Mouse (Mus musculus) limb, embryonic 10.5 days (tissue): ENCODE results near the gene Gm10271. TPM values are rescaled to one million over a fixed set of nuclear protein-coding genes. Genes with fewer than 3 reads are reported as not detected.

ENCODE experiments used
- DNase-seq: peaks from one replicate; pipeline ENCODE4 v3.0.0-alpha.2; 2017; ENCODE audit warnings: low spot score
- H3K27ac ChIP-seq: fragments of 300-500 bp; sonication (generic); 2 replicates; pipeline ENCODE4 v1.5.1; 2016; ENCODE audit warnings: mild to moderate bottlenecking
- H3K27me3 ChIP-seq: fragments of 300-500 bp; sonication (generic); 2 replicates; pipeline ENCODE4 v1.6.1; 2016; ENCODE audit warnings: low read depth, mild to moderate bottlenecking; ENCODE audit not compliant: poor library complexity, severe bottlenecking
- H3K36me3 ChIP-seq: fragments of 300-500 bp; sonication (generic); 2 replicates; pipeline ENCODE4 v1.6.1; 2016; ENCODE audit warnings: mild to moderate bottlenecking, moderate library complexity
- H3K4me1 ChIP-seq: fragments of 300-500 bp; sonication (generic); 2 replicates; pipeline ENCODE4 v1.6.1; 2016
- H3K4me3 ChIP-seq: fragments of 300-500 bp; sonication (generic); 2 replicates; pipeline ENCODE4 v1.5.1; 2016; ENCODE audit warnings: mild to moderate bottlenecking, moderate library complexity
- H3K9me3 ChIP-seq: fragments of 300-500 bp; sonication (generic); replicated peaks from 2 replicates; pipeline ENCODE4 v1.6.1; 2016; ENCODE audit warnings: mild to moderate bottlenecking
- WGBS: fragments of 180-500 bp; shearing (Covaris S2); methylation state at CpG from one replicate; pipeline ENCODE4 v1.1.7; 2016; 5-methylcytosine and 5-hydroxymethylcytosine counted together
- polyA plus RNA-seq: library from polyadenylated mRNA; unstranded; fragments of >200 nt; fragmentation: Nextera tagmentation; extraction: Ambion mirVana; gene quantifications from 2 replicates; pipeline ENCODE4 v1.2.1, GENCODE M21; 2016

The Gm10271 gene
- polyA plus RNA-seq, 1 experiment from 2014 or later = not detected

DNA sequence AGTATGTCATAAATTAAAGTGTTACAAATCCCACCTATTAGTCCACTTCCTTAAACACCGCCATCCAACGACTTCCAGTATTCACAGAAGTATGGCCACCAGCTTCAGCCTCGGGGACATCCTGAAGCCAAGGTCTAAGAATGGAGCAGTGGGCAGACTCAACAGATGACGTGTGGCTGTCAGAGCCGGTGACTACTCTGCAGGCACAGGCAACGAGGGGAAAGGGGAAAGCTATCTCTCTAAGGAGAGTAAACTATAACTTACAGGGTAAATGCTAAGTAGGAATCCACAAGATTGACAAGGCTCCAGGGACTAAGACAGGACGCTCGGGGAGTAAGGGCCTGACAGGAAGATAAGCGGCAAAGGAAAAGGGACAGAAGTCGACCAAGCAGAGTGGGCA is 27.5 kb downstream of the Gm10271 start:
- Histone ChIP-seq H3K36me3 (peaks cover 18% of the 10 kb centered on the region), H3K4me3 (no peak overlapping the region), H3K4me1 (peaks cover 29% of the 10 kb centered on the region), H3K27ac (no peak overlapping the region), H3K9me3 (no peaks in the 10 kb centered on the region), H3K27me3 (no peaks in the 10 kb centered on the region)
- no peak for DNase-seq
- 71% methylated on average over 10 of the region's 10 CpGs for WGBS

DNA sequence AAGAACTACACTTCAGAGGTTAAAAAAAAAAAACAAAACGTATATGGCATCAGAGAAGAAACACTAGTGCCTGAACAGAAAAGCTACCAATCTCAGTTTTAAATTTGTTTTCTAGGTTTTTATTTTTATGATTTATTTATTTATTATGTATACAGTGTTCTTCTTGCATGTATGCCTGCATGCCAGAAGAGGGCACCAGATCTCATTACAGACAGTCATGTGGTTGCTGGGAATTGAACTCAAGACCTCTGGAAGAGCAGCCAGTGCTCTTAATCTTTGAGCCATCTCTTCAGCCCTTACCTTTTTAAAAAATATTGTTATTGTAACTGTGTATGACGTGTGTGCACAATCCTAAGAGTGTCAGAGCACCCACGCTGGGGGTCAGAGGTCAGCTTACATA is 28.3 kb downstream of the Gm10271 start:
- no peaks in the 10 kb centered on the region for H3K9me3 ChIP-seq
- H3K4me1 ChIP-seq = peaks cover 23% of the 10 kb centered on the region
- no peak overlapping the region for H3K27ac ChIP-seq
- no peaks in the 10 kb centered on the region for H3K27me3 ChIP-seq
- DNase-seq = no peak
- 86% methylated on average over 3 of the region's 3 CpGs for WGBS
- H3K4me3 ChIP-seq = no peak overlapping the region
- H3K36me3 ChIP-seq = peaks cover 22% of the 10 kb centered on the region

DNA sequence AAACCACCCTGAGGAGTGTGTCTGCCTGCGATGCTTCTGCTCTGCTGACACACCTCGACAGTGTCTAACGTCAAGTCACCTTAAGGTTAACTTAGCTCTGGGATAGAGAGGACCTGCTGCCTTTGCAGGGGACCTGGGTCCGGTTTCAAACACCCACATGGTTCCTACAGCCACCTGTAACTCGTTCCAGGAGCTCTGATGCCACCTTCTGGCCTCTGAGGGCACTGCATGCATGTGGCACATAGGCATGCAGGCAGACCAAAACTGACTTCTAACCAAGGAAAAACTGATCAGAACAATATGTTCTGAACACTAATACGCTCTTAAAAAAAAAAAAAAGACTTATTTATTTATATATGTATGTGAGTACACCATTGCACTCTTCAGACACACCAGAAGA is 29.4 kb downstream of the Gm10271 start:
- 93% methylated on average over 6 of the region's 6 CpGs for WGBS
- H3K4me3 ChIP-seq = no peak overlapping the region
- DNase-seq = no peak
- no peaks in the 10 kb centered on the region for H3K9me3 ChIP-seq
- peaks cover 33% of the 10 kb centered on the region for H3K36me3 ChIP-seq
- H3K27me3 ChIP-seq = no peaks in the 10 kb centered on the region
- H3K4me1 ChIP-seq = peaks cover 12% of the 10 kb centered on the region
- H3K27ac ChIP-seq = no peak overlapping the region

DNA sequence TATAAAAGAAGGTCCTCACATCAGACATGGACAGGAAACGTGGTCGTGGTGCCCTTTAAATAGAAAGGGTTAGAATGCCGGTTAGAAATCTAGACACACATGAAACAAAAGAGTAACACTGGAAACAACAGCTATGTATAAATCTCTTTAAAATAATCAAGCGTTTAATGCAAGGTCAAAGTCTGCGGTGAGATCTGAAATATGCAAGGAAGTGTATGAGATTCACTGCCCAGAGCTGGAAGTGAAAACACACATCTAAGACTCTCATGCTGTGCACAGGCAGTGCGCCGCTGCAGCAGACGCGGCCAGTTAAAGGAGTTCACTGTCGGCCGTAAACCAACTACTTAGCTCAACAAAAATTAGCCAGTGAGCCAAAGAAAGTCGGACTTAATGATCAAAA is 37.4 kb downstream of the Gm10271 start:
- Histone ChIP-seq H3K4me3 (no peak overlapping the region), H3K27me3 (no peaks in the 10 kb centered on the region), H3K27ac (no peak overlapping the region), H3K36me3 (peaks cover 74% of the 10 kb centered on the region), H3K9me3 (no peaks in the 10 kb centered on the region), H3K4me1 (0 out of 2 replicates have a peak, but pooled peaks cover 6% of the 10 kb centered on the region)
- DNase-seq = no peak
- 82% methylated on average over 12 of the region's 12 CpGs for WGBS

- H3K27ac ChIP-seq = no peak overlapping the region
- no peaks in the 10 kb centered on the region for H3K9me3 ChIP-seq
- 0 out of 2 replicates have a peak, but pooled peaks cover 6% of the 10 kb centered on the region for H3K4me1 ChIP-seq
- WGBS = 92% methylated on average over 7 of the region's 7 CpGs
- no peaks in the 10 kb centered on the region for H3K27me3 ChIP-seq
- H3K36me3 ChIP-seq = peaks cover 73% of the 10 kb centered on the region
- DNase-seq = no peak
- no peak overlapping the region for H3K4me3 ChIP-seq
Measured at GRCm38 (mm10) chr10:116933794-116934193, 38.6 kb downstream of the Gm10271 start.

DNA sequence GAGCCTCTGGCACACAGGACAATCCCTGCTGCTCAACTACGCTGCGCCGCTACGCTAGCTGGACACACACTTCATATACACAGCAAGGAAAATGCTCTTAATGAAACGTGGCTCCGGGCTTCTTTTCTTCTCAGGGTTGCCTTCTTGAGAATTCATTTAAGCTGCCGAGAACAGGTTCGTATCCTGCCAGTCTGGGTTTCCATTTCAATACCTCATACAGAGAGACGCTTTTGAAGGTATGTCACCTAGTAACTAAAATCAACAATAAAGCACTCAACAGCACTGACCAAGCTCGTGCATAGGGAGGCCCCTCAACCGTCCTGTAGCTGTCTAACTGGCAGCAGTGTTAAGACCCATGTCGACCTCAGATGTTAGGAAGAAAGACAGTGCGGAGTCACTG is 40.0 kb downstream of the Gm10271 start:
- Histone ChIP-seq H3K27me3 (no peaks in the 10 kb centered on the region), H3K9me3 (no peaks in the 10 kb centered on the region), H3K36me3 (peaks cover 70% of the 10 kb centered on the region), H3K4me1 (0 out of 2 replicates have a peak, but pooled peaks cover 6% of the 10 kb centered on the region), H3K27ac (no peak overlapping the region), H3K4me3 (no peak overlapping the region)
- WGBS = 92% methylated on average over 13 of the region's 13 CpGs
- no peak for DNase-seq

DNA sequence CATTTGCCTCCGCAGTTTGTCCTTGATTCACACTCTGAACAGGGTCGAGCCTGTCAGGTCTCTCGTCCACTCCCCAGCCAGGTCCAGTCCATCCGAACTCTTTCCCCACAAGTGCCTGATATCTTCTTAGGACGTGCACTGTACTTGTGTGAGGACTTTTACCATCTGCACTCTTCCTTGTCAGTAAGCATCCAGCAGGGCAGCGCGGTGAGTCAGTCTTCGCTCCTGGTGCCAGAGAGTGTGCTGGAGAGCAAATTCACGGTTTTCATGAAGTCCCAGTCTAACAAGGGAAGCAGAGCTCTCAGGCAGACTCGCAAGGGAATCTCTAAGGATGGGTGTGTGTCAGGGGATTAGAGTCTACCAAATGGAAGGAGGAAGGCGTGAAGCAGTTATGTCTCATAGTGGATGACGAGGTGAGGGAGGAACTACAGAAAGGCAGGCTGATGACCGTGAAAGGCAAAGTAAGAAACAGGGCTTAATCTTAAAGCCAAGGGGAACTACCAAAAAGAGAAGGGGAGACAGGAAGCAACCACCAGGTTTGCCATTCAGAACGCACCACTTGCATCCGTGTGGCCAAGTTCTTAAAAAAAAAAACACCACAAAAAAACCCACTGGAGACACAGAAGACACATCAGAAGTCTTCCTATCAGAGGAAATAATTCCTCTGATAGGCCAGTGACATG is 40.8 kb downstream of the Gm10271 start:
- no peak overlapping the region for H3K27ac ChIP-seq
- 78% methylated on average over 15 of the region's 15 CpGs for WGBS
- no peaks in the 10 kb centered on the region for H3K27me3 ChIP-seq
- H3K36me3 ChIP-seq = peaks cover 70% of the 10 kb centered on the region
- H3K9me3 ChIP-seq = no peaks in the 10 kb centered on the region
- H3K4me1 ChIP-seq = 0 out of 2 replicates have a peak, but pooled peaks cover 6% of the 10 kb centered on the region
- no peak overlapping the region for H3K4me3 ChIP-seq
- no peak for DNase-seq

DNA sequence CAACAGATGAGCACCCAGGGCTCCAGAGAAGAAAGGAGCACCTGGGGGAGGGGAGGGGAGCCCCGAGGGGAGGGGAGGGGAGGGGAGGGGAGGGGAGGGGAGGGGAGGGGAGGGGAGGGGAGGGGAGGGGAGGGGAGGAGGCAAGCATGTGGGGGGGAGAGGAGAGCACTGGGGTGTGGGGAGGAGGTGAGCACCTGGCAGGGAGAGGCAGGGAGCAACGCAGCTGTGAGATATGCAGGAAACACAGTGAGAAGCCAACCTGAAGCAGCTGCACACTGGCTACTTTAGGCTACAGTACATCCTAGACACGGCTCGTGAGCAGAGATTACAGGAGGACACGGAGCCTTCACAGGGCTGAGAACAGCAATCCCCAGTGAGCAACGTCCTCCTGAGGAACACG is 41.5 kb downstream of the Gm10271 start:
- DNase-seq = no peak
- H3K36me3 ChIP-seq = peaks cover 70% of the 10 kb centered on the region
- H3K9me3 ChIP-seq = no peaks in the 10 kb centered on the region
- no peak overlapping the region for H3K27ac ChIP-seq
- WGBS = 78% methylated on average over 6 of the region's 7 CpGs
- H3K27me3 ChIP-seq = no peaks in the 10 kb centered on the region
- H3K4me3 ChIP-seq = no peak overlapping the region
- 0 out of 2 replicates have a peak, but pooled peaks cover 6% of the 10 kb centered on the region for H3K4me1 ChIP-seq

DNA sequence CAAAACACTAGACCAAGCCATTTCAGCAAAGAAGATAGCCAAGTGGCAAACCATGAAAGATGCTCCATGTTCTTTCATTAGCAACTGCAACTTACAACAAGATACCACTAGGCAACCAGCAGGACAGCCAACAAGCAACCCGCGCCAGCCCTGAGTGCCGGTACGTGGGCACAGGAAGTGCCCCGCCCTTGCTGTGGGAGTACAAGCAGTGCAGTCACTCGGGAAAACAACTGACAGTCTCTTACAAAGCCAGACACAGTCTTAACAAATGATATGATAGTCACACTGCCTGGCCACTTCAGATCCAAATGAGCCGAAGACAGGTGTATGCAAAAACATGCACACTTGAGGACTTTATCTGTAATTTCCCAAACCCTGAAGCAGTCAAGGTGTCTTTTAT is 41.9 kb downstream of the Gm10271 start:
- no peak for DNase-seq
- H3K4me3 ChIP-seq = no peak overlapping the region
- 84% methylated on average over 7 of the region's 7 CpGs for WGBS
- H3K27me3 ChIP-seq = no peaks in the 10 kb centered on the region
- H3K9me3 ChIP-seq = no peaks in the 10 kb centered on the region
- H3K4me1 ChIP-seq = 0 out of 2 replicates have a peak, but pooled peaks cover 6% of the 10 kb centered on the region
- peaks cover 70% of the 10 kb centered on the region for H3K36me3 ChIP-seq
- no peak overlapping the region for H3K27ac ChIP-seq

DNA sequence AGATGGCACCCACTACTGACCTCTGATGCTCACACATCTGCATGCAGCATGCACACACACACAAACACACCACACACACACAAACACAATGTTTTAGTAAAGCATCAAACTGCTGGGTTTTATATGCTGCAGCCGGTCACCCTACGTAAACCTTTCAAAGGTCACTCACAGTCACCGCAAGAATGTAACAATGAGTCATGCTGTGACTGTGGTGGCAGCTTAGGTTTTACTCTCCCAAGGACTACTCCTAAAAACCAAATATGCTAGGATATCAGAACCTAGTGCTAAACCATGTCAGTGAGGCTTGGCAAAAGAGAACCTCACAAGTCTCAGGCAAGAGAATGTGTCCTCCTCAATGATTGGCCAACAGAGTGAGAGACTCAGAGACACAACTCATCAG is 43.6 kb downstream of the Gm10271 start:
- Histone ChIP-seq H3K9me3 (no peaks in the 10 kb centered on the region), H3K4me1 (0 out of 2 replicates have a peak, but pooled peaks cover 6% of the 10 kb centered on the region), H3K4me3 (no peak overlapping the region), H3K27ac (no peak overlapping the region), H3K27me3 (no peaks in the 10 kb centered on the region), H3K36me3 (peaks cover 75% of the 10 kb centered on the region)
- DNase-seq = no peak
- 93% methylated on average over 3 of the region's 3 CpGs for WGBS

DNA sequence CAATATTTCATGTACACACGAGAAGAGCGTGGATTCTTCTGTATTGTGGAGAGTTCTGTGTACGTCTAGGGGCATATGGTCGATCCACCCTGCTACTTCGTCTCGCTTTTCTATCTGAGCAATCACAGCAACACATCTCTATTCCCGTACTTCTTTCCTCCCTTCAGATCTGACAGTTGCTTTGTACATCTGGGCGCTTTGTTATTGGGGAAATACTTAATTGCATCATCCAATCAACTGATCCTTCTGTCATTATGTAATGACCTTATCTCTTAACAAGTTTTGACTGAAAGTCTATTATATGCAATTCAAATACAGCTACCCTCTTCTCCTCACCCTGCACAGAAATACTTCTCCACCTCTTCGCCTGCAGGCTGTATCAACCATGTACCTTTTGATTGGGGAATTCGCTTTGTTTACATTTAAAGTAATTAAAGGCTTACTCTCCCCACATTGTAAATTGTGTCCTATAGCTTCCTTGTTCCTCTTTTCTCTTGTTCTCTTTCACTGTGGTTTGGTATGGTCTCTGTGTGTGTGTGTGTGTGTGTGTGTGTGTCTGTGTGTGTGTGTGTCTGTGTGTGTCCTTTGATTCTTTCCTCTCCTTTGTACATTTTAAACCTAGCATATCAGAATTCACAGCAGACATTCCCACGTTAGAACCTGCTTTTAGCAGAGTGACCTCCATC is 45.8 kb downstream of the Gm10271 start:
- Histone ChIP-seq H3K27ac (no peak overlapping the region), H3K9me3 (no peaks in the 10 kb centered on the region), H3K36me3 (peaks cover 78% of the 10 kb centered on the region), H3K4me3 (no peak overlapping the region), H3K4me1 (0 out of 2 replicates have a peak, but pooled peaks cover 6% of the 10 kb centered on the region), H3K27me3 (no peaks in the 10 kb centered on the region)
- 87% methylated on average over 11 of the region's 11 CpGs for WGBS
- no peak for DNase-seq

DNA sequence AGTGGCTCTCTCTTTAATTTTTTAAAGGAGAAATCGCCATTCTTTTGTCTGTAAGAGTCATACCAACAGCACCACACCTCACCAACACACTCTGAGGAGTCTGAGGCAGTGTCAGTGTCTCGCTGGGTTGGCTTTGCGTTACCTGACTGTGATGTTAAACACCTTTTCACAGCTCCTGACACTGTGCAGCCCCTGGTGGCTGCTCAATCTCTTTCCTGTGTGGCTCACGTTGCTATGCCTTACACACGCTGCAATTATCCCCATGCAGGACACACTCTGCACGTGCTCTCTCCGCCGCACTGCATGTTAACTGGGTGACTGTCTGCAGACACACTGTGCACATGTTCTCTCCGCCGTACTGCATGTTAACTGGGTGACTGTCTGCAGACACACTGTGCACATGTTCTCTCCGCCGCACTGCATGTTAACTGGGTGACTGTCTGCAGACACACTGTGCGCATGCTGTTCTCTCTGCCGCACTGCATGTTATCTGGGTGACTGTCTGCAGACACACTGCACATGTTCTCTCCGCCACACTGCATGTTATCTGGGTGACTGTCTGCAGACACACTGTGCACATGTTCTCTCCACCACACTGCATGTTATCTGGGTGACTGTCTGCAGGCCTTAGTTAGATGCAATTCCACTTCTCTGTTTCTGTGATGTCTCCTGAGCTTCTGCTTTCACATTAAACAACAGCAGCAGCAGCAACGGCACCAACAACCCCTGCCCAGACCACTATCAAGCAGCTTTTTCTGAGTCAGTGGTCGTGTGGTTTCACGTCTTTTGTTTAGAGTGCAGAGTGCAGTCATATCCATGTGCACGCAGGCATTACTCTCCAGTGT is 48.5 kb downstream of the Gm10271 start:
- no peaks in the 10 kb centered on the region for H3K27me3 ChIP-seq
- no peaks in the 10 kb centered on the region for H3K4me1 ChIP-seq
- H3K4me3 ChIP-seq = no peak overlapping the region
- WGBS = 96% methylated on average over 19 of the region's 19 CpGs
- no peaks in the 10 kb centered on the region for H3K9me3 ChIP-seq
- peaks cover 73% of the 10 kb centered on the region for H3K36me3 ChIP-seq
- DNase-seq = no peak
- H3K27ac ChIP-seq = no peak overlapping the region

GRCm38 (mm10) chr10:116922161-116922560 is 50.2 kb downstream of the Gm10271 start:
- no peak overlapping the region for H3K4me3 ChIP-seq
- 93% methylated on average over 15 of the region's 15 CpGs for WGBS

More at GRCm38 (mm10) chr10:116922161-116922560, 50.2 kb downstream of the Gm10271 start:
- Histone ChIP-seq H3K36me3 (peaks cover 71% of the 10 kb centered on the region), H3K4me1 (no peaks in the 10 kb centered on the region), H3K27me3 (no peaks in the 10 kb centered on the region), H3K9me3 (no peaks in the 10 kb centered on the region), H3K27ac (no peak overlapping the region)
- DNase-seq = no peak
